Mouse (Mus musculus) splenic B cell, adult 2 months (primary cell): Measurements from ENCODE around the gene Ythdf1.

Source experiments
- DNase-seq: peaks from one replicate; pipeline ENCODE4 v3.0.0-alpha.2; 2011; ENCODE audit warnings: low read depth, low spot score
- H3K27me3 ChIP-seq: 2 replicates; pipeline ENCODE4 v1.6.1; 2012; ENCODE audit warnings: mild to moderate bottlenecking, low read length, moderate library complexity, mixed read lengths; ENCODE audit not compliant: control insufficient read depth, poor library complexity, insufficient read depth, severe bottlenecking
- H3K36me3 ChIP-seq: 2 replicates; pipeline ENCODE4 v1.6.1; 2012; ENCODE audit warnings: mild to moderate bottlenecking, low read length, moderate library complexity, mixed read lengths; ENCODE audit not compliant: control insufficient read depth, poor library complexity, insufficient read depth, severe bottlenecking

The Ythdf1 gene

DNA sequence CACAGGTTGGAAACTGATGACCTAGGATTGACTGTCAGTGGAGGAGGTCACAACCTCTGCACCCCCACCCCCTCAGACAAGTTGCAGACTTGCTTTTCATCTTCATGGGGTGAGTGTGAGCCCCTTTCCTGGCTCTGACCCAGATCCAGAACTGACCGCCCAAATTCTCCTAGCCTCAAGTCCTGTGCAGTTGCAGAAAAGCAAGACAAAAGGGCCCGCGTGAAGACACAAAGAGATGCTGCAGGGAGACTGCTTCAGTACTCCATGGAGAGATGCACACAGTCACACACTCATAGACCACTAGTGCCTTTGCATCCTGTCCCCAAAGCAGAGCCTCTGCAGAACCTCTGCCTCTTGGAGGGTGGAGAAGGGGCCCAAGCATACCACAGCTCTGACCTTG is 25.4 kb downstream of the Ythdf1 start:
- no peak for DNase-seq
- no peaks in the 10 kb centered on the region for H3K36me3 ChIP-seq
- 0 out of 2 replicates have a peak, but pooled peaks cover 4% of the 10 kb centered on the region for H3K27me3 ChIP-seq

DNA sequence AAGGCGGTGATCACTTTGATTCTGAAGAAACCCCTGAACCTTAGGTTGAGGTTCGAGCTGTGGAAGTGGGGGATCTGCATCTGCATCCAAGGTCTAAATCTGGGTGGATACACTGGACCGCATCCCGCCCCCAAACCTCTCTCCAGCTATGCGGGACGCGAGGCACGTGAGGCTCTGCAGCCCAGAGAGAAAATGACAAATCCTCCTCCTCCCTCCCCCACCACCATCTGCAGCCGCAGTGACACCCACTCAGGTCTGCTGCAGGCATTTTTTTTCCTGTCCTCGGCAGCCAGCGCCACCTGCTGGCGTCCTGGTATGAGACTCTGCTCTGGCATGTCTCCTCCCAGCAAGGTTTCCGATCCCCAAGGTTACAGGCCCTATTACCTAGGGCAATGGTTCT is 26.0 kb downstream of the Ythdf1 start:
- peak; percentile 69 for DNase-seq
- Histone ChIP-seq H3K36me3 (no peaks in the 10 kb centered on the region), H3K27me3 (0 out of 2 replicates have a peak, but pooled peaks cover 4% of the 10 kb centered on the region)

- H3K27me3 ChIP-seq: 0 out of 2 replicates have a peak, but pooled peaks cover 4% of the 10 kb centered on the region
- H3K36me3 ChIP-seq: no peaks in the 10 kb centered on the region
- DNase-seq: peak; percentile 19
These were observed 26.6 kb downstream of the Ythdf1 start for GRCm38 (mm10) chr2:180894029-180894623.

GRCm38 (mm10) chr2:180893537-180894028 is 27.2 kb downstream of the Ythdf1 start:
- no peak for DNase-seq
- H3K27me3 ChIP-seq: 0 out of 2 replicates have a peak, but pooled peaks cover 4% of the 10 kb centered on the region
- no peaks in the 10 kb centered on the region for H3K36me3 ChIP-seq

DNA sequence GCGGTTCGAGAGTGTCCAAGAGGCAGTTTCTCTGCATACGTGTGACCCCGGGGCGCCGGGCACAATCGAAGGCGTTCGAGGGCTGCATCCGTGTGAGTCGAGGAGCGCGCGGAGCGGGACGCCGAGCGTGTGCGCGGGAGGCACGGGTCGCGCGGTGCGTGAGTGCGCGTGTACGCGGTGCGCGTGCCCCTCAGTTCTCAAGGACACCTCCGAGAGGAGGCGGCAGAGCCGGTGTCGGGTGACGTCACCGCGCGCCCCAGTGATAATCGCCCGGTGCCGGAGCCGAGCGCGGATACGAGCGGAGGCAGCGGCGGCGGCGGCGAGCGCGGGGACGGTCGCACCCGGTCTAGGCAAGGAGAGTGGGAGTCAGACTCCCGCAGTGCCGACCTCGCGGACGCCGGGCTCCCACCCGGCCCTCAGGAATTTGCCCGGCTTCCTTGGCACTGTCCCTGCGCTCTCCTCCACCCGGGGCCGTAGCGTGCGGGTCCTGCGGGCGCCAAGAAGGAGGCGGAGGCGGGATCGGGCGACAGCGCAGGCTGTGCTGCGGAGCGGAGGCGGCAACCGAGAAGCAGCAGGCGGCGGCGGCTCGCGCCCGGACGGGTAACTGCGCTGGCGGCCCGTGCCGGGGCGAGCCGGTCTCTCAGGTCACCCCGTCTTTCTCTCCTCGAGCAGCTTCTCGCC is 27.8 kb downstream of the Ythdf1 start:
- DNase-seq: peak; percentile 8
- no peaks in the 10 kb centered on the region for H3K36me3 ChIP-seq
- 0 out of 2 replicates have a peak, but pooled peaks cover 4% of the 10 kb centered on the region for H3K27me3 ChIP-seq

DNA sequence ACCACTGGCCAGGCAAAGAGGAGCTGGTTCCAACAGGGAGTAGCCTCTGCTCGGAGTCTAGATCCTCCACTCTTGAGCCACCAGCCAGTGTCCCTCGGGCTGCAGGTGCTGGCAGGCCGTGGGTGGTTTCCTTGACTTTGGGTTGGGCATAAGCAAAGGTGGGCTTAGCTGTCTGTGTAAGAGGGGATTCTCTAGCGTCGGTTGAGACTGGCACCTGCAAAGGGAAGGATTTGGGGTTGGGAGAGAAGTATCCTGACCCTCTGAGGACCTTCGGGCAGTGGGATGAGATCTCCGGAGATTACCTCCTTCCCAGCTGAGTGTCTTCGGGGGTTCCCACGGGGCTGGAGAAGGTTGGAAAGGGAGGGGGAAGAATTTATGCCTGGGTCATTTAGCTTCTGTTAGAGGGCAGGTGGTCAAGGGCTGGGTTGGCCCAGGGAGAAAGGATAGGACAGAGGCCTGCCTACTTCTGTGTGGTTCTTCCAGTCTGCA is 28.9 kb downstream of the Ythdf1 start:
- no peaks in the 10 kb centered on the region for H3K36me3 ChIP-seq

GRCm38 (mm10) chr2:180891075-180891834 is 29.5 kb downstream of the Ythdf1 start:
- Histone ChIP-seq H3K36me3 (no peaks in the 10 kb centered on the region), H3K27me3 (0 out of 2 replicates have a peak, but pooled peaks cover 4% of the 10 kb centered on the region)
- DNase-seq: no peak

More for the DNA sequence above, 28.9 kb downstream of the Ythdf1 start:
- H3K27me3 ChIP-seq: 0 out of 2 replicates have a peak, but pooled peaks cover 4% of the 10 kb centered on the region
- DNase-seq: no peak

DNA sequence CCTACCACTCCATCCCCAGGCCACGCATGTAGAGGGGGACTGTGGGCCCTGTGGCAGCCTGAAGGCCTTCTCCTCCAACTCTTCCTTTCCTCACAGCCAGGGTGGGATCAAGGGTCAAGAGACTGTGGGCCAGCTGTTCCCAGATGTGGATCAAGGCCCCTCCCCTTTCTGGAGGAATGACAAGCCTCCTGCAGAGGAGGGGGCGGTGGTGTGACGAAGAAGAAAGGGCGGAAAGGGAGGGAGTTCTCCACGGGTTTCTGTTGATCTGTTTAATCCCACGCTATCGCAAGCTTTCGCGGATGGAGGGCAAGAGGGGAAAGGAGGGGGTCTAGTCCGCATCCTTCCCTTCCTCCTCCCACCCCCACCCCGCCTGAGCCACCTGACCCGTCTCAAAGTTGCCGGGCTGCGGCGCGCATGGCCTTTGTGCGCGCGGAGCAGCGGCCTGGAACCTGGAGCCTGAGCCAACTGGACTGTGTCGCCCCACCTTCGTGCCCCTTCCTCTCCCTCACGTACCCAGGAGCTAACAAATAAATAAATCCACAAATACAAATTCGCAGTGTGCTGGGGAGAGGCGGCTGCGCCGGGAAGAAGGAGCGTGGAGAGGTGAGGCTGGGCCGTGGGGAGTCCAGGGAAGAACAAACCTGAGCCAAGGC is 30.2 kb downstream of the Ythdf1 start:
- H3K36me3 ChIP-seq: no peaks in the 10 kb centered on the region
- no peak for DNase-seq
- 0 out of 2 replicates have a peak, but pooled peaks cover 4% of the 10 kb centered on the region for H3K27me3 ChIP-seq

- no peak for DNase-seq
- Histone ChIP-seq H3K36me3 (no peaks in the 10 kb centered on the region), H3K27me3 (0 out of 2 replicates have a peak, but pooled peaks cover 4% of the 10 kb centered on the region)
These were observed 30.8 kb downstream of the Ythdf1 start for GRCm38 (mm10) chr2:180889921-180890280.

- Histone ChIP-seq H3K27me3 (0 out of 2 replicates have a peak, but pooled peaks cover 4% of the 10 kb centered on the region), H3K36me3 (no peaks in the 10 kb centered on the region)
- no peak for DNase-seq
These were observed 31.4 kb downstream of the Ythdf1 start for GRCm38 (mm10) chr2:180889271-180889920.

DNA sequence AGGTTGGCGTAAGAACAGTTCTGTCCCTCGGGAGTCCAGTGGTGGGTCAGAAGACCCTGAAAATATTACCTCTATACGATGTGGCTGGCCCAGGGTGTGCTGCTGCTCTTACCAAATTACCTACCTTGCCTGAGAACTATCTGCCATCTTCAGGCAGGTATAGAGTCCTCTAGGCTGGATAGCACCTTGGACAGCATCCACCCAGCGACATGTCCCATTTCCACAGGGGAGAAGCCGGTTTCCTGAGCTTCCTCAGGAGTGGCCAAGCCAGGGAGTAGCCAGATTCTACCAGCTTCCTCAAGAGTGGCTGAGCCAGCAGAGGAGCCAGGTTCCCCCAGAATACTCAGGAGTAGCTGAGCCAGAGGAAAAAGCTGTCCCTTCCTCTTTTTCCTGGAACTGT is 35.5 kb downstream of the Ythdf1 start:
- H3K27me3 ChIP-seq: no peaks in the 10 kb centered on the region
- no peak for DNase-seq
- no peaks in the 10 kb centered on the region for H3K36me3 ChIP-seq

- no peaks in the 10 kb centered on the region for H3K27me3 ChIP-seq
- no peaks in the 10 kb centered on the region for H3K36me3 ChIP-seq
- DNase-seq: no peak
These were observed 39.5 kb downstream of the Ythdf1 start for GRCm38 (mm10) chr2:180881281-180881680.

GRCm38 (mm10) chr2:180879365-180880067 is 41.2 kb downstream of the Ythdf1 start:
- H3K36me3 ChIP-seq: no peaks in the 10 kb centered on the region
- no peak for DNase-seq
- H3K27me3 ChIP-seq: no peaks in the 10 kb centered on the region
